Mouse (Mus musculus) heart, adult 8-10 months (tissue): ENCODE results near the gene Rftn1. TPM values are rescaled to one million over a fixed set of nuclear protein-coding genes. Genes with fewer than 3 reads are reported as not detected.

Source experiments
- DNase-seq: peaks from one replicate; pipeline ENCODE4 v3.0.0; 2022; ENCODE audit warnings: low spot score
- total RNA-seq, 4 experiments: library from RNA; stranded (reverse); gene quantifications; 2 replicates each; pipeline ENCODE4 v1.2.4; 2022

The Rftn1 gene
- total RNA-seq, 4 experiments from 2014 or later = 45.4 to 54.7 (median 50.4) TPM

- DNase-seq = no peak
Observed at GRCm38 (mm10) chr17:50093356-50093755, 97.1 kb downstream of the Rftn1 start.

- DNase-seq = no peak
Observed at GRCm38 (mm10) chr17:50092848-50093247, 97.6 kb downstream of the Rftn1 start.

DNA sequence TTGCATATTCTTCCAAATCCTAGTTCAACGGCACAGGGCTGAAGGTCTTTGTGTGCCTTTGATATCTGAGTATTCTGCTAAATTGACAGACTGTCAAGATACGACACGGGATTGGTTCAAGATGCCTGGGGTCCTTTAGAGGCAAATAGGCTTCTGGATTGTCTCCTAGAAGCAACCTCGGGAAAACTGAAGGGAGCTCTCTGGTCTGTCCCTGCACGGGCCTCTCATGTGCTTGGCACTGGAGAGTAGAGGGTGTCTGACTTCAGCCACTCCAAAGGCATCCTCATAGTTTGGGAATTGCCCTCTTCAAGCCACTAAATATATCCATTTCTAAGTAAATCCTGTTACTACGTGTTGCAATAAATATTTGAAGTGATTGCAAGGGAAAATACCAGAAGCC, 98.6 kb downstream of the Rftn1 start:
- DNase-seq = no peak

DNA sequence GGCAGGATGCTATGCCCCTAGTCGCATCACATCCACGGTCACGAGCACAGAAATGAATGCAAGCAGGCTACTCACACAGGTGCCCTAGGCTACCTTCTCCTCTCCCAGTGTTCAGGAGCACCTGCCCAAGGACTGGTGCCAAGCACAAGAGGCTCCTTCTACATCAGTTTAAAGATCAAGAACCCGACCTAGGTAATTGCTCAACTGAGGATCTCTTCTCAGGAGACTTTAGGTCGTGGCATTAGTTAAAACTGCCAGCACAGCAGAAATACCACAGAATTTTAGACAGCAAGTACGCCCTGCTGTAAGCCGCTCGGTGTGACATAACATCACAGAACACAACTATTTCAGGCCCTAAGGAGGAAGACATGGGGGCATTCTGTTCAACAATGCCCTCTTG, 100.7 kb downstream of the Rftn1 start:
- DNase-seq = no peak

GRCm38 (mm10) chr17:50088054-50088453, 102.4 kb downstream of the Rftn1 start:
- DNase-seq = no peak

GRCm38 (mm10) chr17:50086887-50087286, 103.6 kb downstream of the Rftn1 start:
- DNase-seq = no peak

DNA sequence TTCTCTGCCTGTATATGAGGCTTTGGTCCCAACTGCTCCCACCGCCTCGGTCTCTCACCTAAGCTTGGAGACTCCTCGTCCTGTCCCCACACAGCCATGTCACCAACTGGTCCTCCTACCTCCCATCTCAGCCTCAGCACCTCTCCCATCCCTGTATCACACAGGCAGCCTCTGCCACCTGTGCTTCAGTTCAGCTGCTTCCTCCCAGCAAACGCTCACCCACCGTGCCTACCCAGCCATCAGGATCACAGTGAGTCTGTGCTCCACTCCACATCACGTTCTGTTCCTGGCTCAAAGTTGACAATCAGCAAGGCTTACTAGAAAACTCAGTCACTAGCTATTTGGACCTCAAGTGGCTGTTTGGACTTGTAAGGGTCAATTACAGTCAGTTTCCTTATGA, 105.8 kb downstream of the Rftn1 start:
- no peak for DNase-seq

- no peak for DNase-seq
Observed at GRCm38 (mm10) chr17:50083937-50084336, 106.5 kb downstream of the Rftn1 start.

GRCm38 (mm10) chr17:50082947-50083346, 107.5 kb downstream of the Rftn1 start:
- DNase-seq = no peak

DNA sequence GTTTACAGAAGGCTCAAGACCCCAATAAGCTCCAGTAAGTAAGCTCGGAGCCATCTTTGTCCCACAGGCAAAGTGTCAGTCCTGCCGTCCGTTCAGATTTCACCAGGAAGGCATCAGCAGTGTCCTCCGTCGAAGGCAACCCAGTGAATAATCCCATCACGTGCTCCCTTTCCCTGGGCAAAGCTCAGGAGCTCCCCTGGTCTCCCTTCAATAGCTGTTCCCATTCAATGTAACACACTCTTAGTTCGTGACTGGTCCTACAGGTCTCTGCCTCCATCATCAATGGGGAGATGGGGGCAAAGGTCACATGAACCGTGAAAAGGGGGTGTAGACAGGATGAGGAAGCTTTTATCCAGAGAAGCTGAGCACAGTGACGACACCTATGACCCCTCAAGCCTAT, 108.8 kb downstream of the Rftn1 start:
- DNase-seq = no peak

DNA sequence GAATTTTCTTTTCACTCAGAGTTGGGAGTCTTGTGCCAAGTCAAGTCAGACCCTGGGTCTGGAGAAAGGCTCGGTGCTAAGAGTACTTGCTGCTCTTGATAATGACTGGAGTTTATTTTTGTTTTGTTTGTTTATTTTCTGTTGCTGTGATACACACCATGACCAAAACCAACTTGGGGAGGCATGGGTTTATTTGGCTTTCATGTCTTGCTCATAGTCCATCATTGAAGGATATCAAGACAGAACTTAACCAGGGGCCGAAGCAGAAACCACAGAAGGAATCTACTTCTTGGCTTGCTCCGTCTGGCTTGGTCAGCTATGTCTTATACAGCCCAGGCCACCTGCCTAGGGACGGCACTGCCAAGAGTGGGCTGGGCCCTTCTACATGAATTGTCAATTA, 109.5 kb downstream of the Rftn1 start:
- DNase-seq = peak; percentile 37

DNA sequence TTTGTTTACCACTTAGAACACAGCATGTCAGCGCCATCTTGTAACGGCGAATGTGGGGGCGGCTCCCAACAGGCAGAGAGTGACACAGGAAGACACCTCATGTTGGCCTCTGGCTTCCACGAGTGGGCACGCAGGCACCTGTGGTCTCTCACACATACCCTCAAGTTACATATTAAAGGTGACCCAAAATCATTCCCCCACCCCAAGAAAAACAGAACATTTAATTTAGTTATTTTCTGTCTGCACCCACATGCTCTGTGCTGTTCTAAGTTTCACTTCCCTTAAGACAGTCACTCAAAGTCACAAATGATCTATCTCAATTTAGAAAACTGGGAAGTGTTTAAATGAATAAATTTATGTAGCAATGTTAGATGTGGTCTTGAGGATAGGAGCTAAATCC, 111.7 kb downstream of the Rftn1 start:
- DNase-seq = no peak

- DNase-seq = no peak
Observed at GRCm38 (mm10) chr17:50072982-50073965, 117.2 kb downstream of the Rftn1 start.

GRCm38 (mm10) chr17:50071602-50071988, 118.9 kb downstream of the Rftn1 start:
- no peak for DNase-seq

DNA sequence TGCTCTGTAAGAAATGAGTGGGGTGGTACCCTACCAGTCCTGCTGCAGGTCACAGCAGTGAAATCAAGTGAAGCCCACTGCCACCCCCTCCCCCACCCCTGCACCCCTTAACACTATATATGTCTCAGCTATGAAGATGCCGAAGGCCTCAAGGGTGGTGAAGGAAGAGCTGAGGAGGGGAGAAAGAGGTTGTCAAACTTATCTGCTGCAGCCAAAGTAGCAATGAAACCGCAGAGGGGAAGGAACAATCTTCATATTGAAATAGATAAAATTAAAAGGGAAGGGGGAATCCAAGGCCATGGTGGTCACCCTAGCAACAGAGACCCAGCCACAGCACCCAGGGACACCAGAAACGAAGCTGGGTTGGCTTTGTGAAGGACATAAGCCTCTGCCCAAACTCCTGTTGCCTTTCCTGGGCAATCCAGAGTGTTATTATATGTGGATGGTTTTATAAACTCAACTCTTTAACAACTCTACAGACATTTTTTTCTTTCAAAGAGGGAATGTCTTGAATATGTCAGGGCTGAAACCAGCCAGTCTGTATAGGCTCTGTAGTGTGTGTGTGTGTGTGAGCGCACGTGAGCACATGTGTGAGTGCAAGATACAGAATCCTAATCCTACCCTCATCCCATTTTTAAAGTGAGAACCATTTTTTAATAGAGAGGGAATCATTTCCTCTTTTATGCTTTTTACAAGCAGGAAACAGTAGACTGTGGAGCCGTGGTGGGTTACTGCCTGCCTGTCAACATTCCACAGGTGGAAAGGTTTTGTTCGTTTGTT, 119.5 kb downstream of the Rftn1 start:
- DNase-seq = no peak

DNA sequence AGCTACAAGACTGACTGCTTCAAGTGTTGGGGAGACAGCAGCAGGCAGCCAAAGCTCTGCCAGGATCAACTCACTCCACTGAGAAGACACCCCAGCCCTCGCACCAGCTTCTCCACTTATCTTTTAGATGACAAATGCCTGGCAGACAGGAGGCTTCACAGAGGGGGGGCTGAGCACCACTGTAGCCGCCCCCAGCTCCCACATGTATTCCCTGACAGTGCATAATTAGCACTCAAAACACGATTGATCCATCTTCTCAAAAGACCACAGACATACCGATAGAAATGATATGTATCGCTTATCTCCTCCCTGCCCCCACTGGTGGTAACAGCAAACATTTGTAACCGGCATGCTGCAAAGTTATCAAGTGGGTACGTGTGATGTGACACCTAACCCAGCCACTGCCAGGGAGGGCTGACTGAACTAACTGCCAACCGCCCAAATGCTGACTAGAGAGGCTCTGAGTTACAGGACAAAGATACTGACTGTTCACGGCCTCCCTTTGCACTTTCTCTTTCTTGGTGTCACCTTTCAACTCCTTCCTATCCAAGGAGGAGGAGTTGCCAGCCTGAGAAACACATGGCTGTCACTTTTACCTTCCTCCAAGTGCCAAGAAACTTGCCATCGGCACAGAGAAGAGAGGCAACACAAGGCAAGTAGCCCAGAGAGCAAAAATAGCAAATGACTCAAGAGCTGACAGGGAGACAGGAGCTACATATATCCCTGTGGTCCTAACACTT, 120.4 kb downstream of the Rftn1 start:
- peak; percentile 60 for DNase-seq

DNA sequence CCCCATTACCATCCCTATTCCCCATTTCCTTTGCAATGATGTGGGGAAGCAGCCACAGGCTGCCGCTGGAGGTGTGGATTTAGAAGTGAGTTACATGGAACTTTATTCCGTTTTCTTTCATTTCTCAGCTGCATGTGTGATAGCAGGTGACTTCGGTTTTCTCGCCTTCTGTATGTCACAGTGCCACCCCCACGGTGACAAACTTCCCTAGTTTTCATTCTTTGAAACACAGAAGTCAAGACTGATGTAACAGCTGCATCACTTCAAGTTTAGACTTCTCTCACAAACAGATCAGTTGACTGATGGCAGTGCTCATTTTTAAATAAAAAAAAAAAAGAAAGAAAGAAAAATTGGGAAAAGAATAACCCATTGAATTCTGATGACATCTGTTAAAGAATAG, 121.3 kb downstream of the Rftn1 start:
- no peak for DNase-seq

DNA sequence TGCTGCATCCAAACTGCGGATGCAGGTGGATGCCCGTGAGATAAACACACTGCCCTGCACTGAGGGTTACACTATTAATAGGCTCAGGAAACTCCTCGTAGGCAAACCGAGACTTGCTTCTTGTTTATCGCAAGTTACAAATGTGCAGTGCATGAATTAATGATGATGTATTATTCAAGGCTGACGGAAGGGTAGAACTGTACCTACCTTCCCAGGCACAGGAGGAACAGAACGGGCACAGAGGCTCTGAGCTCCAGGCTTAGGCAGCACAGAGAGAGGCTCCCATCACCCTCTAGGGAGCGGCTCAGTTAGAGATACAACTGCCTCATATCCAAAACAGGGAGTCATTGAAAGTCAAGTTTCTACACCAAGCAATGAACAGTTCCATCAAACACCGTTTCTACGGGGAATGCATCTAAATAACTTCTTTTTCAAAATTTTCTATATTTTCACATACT, 121.8 kb downstream of the Rftn1 start:
- DNase-seq = no peak

GRCm38 (mm10) chr17:50067774-50068680, 122.4 kb downstream of the Rftn1 start:
- DNase-seq = no peak

GRCm38 (mm10) chr17:50066822-50067713, 123.4 kb downstream of the Rftn1 start:
- DNase-seq = no peak
